Mouse (Mus musculus) embryonic facial prominence, embryonic 10.5 days (tissue): ENCODE results near the gene Adipor2. TPM values are rescaled to one million over a fixed set of nuclear protein-coding genes. Genes with fewer than 3 reads are reported as not detected.

Source experiments
- DNase-seq: peaks from one replicate; pipeline ENCODE4 v3.0.0-alpha.2; 2017; ENCODE audit warnings: low spot score
- H3K27ac ChIP-seq: fragments of 300-500 bp; sonication (generic); replicated peaks from 2 replicates; pipeline ENCODE4 v1.5.1; 2016; ENCODE audit warnings: mild to moderate bottlenecking
- H3K27me3 ChIP-seq: fragments of 300-500 bp; sonication (generic); replicated peaks from 2 replicates; pipeline ENCODE4 v1.6.1; 2016; ENCODE audit warnings: low read depth, mild to moderate bottlenecking; ENCODE audit not compliant: poor library complexity, severe bottlenecking
- H3K36me3 ChIP-seq: fragments of 300-500 bp; sonication (generic); replicated peaks from 2 replicates; pipeline ENCODE4 v1.6.1; 2016; ENCODE audit warnings: mild to moderate bottlenecking, moderate library complexity
- H3K4me1 ChIP-seq: fragments of 300-500 bp; sonication (generic); 2 replicates; pipeline ENCODE4 v1.6.1; 2016
- H3K4me3 ChIP-seq: fragments of 300-500 bp; sonication (generic); 2 replicates; pipeline ENCODE4 v1.5.1; 2016; ENCODE audit warnings: mild to moderate bottlenecking, moderate library complexity
- H3K9me3 ChIP-seq: fragments of 300-500 bp; sonication (generic); 2 replicates; pipeline ENCODE4 v1.6.1; 2016; ENCODE audit warnings: mild to moderate bottlenecking
- WGBS: fragments of 180-500 bp; shearing (Covaris S2); methylation state at CpG from one replicate; pipeline ENCODE4 v1.1.7; 2016; 5-methylcytosine and 5-hydroxymethylcytosine counted together
- polyA plus RNA-seq: library from polyadenylated mRNA; unstranded; fragments of >200 nt; fragmentation: Nextera tagmentation; extraction: Ambion mirVana; gene quantifications from 2 replicates; pipeline ENCODE4 v1.2.1, GENCODE M21; 2016

Adipor2 gene
- 30.9 and 32.0 TPM in 2 replicates for polyA plus RNA-seq

- Histone ChIP-seq H3K4me1 (peaks cover 27% of the 10 kb centered on the region), H3K27me3 (no peaks in the 10 kb centered on the region), H3K9me3 (no peaks in the 10 kb centered on the region), H3K27ac (peak within 1 kb of the TSS; percentile 80; the same call in 1 of the 2 replicates), H3K36me3 (no peaks in the 10 kb centered on the region), H3K4me3 (peak within 1 kb of the TSS; percentile 44)
- 5% methylated on average over 12 of the region's 12 CpGs for WGBS
- peak; percentile 63 for DNase-seq
Measured at GRCm38 (mm10) chr6:119417354-119417753, at the start of gene Adipor2. TSS of gene Adipor2 (minus strand) at chr6:119417704.

DNA sequence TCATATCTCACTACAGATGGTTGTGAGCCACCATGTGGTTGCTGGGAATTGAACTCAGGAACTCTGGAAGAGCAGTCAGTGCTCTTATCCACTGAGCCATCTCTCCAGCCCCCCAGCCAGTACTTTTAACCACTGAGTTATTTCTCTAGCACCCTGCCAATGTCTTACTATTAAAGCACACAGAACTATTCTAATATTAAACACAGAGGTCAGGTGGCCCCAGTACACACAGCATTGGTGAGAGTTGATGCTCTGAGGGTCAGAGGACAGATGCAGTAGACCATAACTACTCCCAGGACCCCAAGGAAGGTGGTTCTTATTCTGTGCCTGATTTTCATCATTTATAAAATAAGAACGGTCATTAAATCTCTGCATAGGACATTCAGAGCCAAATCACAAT is 48.7 kb upstream of the Adipor2 start:
- no peaks in the 10 kb centered on the region for H3K9me3 ChIP-seq
- H3K36me3 ChIP-seq, result no peaks in the 10 kb centered on the region
- H3K27ac ChIP-seq, result no peak overlapping the region
- no peak overlapping the region for H3K4me3 ChIP-seq
- WGBS, result 94% methylated on average over 1 of the region's 1 CpGs
- H3K4me1 ChIP-seq, result peaks cover 7% of the 10 kb centered on the region
- H3K27me3 ChIP-seq, result no peaks in the 10 kb centered on the region
- no peak for DNase-seq

GRCm38 (mm10) chr6:119460391-119460790 is 42.9 kb upstream of the Adipor2 start:
- no peak for DNase-seq
- 82% methylated on average over 5 of the region's 5 CpGs for WGBS
- Histone ChIP-seq H3K36me3 (no peaks in the 10 kb centered on the region), H3K4me3 (no peak overlapping the region), H3K27me3 (no peaks in the 10 kb centered on the region), H3K9me3 (no peaks in the 10 kb centered on the region), H3K27ac (no peak overlapping the region), H3K4me1 (no peaks in the 10 kb centered on the region; the same call in 1 of the 2 replicates)

DNA sequence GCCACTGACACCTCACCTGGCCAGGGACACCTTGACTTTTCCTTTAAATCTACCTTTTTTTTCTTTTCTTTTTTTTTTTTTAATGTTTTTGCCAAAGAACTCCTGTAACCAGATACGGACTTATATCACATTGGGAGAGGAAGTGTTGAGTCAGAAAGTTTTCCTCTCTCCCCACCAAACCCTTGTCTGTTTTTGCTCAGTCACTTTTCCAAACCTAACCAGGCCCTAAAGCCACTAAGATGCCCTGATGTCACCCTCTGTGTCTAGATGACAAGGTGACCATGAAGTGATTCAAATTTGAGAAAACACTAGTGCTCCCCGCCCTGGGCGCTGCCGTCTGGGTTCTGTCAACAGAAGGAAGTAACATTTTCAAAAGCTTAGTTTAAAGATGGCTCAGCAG is 41.5 kb upstream of the Adipor2 start:
- no peak for DNase-seq
- Histone ChIP-seq H3K27ac (no peak overlapping the region), H3K9me3 (no peaks in the 10 kb centered on the region), H3K4me1 (peaks cover 9% of the 10 kb centered on the region; the same call in 1 of the 2 replicates), H3K27me3 (no peaks in the 10 kb centered on the region), H3K4me3 (no peak overlapping the region), H3K36me3 (no peaks in the 10 kb centered on the region)
- 80% methylated on average over 4 of the region's 4 CpGs for WGBS

DNA sequence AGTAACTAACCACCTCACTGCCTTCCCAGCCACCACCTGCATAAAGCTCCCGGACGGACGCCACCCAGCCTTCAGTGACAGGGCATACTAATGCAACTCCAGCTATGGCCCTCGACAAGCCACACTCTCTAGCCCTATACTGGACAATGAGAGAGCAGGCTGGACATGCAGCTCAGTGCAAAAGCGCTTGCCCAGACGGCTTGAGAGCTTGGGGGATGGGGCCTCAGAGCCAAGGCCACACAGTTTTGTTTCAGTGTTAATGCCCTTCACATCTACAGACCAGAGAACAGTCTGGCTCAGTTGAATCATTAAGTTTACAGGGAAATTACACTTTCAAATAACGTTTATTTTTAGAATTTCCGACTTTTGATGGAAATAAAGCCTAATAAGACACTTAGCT is 40.7 kb upstream of the Adipor2 start:
- Histone ChIP-seq H3K36me3 (no peaks in the 10 kb centered on the region), H3K4me3 (no peak overlapping the region), H3K4me1 (peaks cover 9% of the 10 kb centered on the region; the same call in 1 of the 2 replicates), H3K27ac (no peak overlapping the region), H3K27me3 (no peaks in the 10 kb centered on the region), H3K9me3 (no peaks in the 10 kb centered on the region)
- 73% methylated on average over 8 of the region's 8 CpGs for WGBS
- no peak for DNase-seq

- peak; percentile 79 for DNase-seq
- H3K4me3 ChIP-seq, result peak overlapping the region; percentile 58
- peak overlapping the region; percentile 84 for H3K27ac ChIP-seq
- no peaks in the 10 kb centered on the region for H3K36me3 ChIP-seq
- peaks cover 58% of the 10 kb centered on the region for H3K4me1 ChIP-seq
- under 1% methylated on average over 15 of the region's 15 CpGs for WGBS
- H3K9me3 ChIP-seq, result no peaks in the 10 kb centered on the region
- peaks cover 16% of the 10 kb centered on the region for H3K27me3 ChIP-seq
Measured at GRCm38 (mm10) chr6:119451981-119452499, 34.5 kb upstream of the Adipor2 start.

DNA sequence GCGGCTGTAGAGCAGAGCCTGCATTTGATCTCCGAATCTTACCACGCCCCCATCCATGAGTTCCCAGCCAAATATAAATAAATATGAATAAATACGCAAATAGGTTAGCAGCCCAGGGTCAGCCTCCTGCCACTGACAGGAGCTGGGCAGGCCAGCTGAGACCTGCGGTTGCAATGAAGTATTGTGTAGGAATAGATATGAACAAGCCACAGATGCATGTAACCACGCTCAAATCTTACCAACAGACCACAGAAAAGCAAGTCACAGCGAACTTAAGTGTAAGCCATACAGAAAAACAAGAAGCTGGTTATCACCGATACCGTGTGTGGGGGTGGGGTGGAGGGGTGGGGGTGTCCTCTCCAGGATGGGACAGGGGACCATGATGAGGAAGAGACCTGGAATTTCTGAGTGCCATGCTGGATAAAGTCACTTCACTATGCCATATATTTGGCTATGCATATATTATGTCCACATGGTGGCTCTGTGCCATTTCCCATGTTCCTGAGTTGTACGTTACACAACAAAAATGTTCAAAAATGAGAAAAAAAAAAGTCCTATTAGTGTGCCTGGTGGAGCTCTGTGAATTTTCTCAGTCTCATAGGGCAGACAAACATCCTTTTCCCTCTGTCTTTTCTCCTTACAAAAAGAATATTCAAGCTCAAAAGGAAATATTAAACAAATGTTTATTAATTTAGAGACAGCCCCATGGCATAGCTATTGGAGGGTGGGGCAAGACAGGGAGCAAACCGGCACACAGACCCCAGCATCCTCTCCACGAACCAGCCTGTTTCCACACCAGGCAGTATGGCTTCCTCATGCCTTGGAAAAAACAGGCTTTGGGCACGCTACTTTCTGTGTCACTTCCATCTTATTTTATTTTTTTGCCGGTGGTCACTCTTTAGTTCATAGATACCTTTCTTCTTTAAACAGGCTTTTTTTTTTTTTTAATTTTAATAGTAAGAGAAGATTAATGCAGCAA is 33.8 kb upstream of the Adipor2 start:
- Histone ChIP-seq H3K27ac (peak overlapping the region; percentile 84; the same call in 1 of the 2 replicates), H3K27me3 (peaks cover 16% of the 10 kb centered on the region), H3K36me3 (0 out of 2 replicates have a peak, but pooled peaks cover 5% of the 10 kb centered on the region), H3K4me3 (peak overlapping the region; percentile 58), H3K9me3 (no peaks in the 10 kb centered on the region), H3K4me1 (peaks cover 58% of the 10 kb centered on the region)
- WGBS, result 40% methylated on average over 14 of the region's 14 CpGs
- no peak for DNase-seq

GRCm38 (mm10) chr6:119449060-119449499 is 31.6 kb upstream of the Adipor2 start:
- WGBS, result 4% methylated on average over 23 of the region's 23 CpGs
- peak overlapping the region; percentile 55 for H3K4me3 ChIP-seq
- H3K4me1 ChIP-seq, result peaks cover 50% of the 10 kb centered on the region
- DNase-seq, result peak; percentile 79
- peaks cover 16% of the 10 kb centered on the region for H3K27me3 ChIP-seq
- H3K27ac ChIP-seq, result peak overlapping the region; percentile 69; the same call in 1 of the 2 replicates
- no peaks in the 10 kb centered on the region for H3K9me3 ChIP-seq
- H3K36me3 ChIP-seq, result 0 out of 2 replicates have a peak, but pooled peaks cover 5% of the 10 kb centered on the region

DNA sequence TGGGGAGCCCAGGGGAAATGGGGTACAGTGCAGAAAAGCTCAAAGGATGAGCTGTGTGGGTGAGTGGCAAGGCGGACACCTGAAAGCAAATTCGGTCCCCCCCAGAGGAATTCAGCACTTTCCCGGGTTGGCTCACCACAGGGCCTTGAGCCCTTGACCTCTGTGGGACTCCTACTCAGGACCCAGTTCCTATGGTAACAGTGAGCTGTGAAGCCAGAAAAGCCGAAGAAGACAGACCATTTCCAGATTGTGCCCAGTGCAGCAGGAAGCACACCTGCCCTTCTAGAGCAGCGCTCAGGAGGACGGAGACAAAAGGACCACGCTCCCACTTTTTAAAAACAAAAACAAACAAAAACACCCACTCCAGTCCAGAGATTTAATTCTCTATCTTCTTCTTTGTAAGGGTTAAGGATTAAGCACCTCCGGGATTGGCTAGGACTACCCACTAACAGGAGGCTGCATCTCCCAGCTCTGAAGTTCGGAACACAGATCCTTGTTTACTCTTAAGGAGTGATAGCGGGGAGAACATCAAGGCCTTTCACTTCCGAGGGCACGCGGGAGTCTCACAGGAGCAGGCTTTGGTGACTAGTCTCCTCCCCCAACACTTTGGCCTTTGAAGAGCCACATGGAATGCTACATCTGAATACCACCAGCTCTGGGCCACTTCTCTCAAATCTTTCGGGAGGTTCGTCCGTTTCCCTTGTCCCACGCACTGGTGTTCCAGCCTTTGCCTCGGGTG is 31.0 kb upstream of the Adipor2 start:
- peak; percentile 46 for DNase-seq
- peak overlapping the region; percentile 69; the same call in 1 of the 2 replicates for H3K27ac ChIP-seq
- 0 out of 2 replicates have a peak, but pooled peaks cover 5% of the 10 kb centered on the region for H3K36me3 ChIP-seq
- peaks cover 16% of the 10 kb centered on the region for H3K27me3 ChIP-seq
- H3K4me3 ChIP-seq, result peak overlapping the region; percentile 55
- WGBS, result 5% methylated on average over 18 of the region's 18 CpGs
- no peaks in the 10 kb centered on the region for H3K9me3 ChIP-seq
- H3K4me1 ChIP-seq, result peaks cover 54% of the 10 kb centered on the region

DNA sequence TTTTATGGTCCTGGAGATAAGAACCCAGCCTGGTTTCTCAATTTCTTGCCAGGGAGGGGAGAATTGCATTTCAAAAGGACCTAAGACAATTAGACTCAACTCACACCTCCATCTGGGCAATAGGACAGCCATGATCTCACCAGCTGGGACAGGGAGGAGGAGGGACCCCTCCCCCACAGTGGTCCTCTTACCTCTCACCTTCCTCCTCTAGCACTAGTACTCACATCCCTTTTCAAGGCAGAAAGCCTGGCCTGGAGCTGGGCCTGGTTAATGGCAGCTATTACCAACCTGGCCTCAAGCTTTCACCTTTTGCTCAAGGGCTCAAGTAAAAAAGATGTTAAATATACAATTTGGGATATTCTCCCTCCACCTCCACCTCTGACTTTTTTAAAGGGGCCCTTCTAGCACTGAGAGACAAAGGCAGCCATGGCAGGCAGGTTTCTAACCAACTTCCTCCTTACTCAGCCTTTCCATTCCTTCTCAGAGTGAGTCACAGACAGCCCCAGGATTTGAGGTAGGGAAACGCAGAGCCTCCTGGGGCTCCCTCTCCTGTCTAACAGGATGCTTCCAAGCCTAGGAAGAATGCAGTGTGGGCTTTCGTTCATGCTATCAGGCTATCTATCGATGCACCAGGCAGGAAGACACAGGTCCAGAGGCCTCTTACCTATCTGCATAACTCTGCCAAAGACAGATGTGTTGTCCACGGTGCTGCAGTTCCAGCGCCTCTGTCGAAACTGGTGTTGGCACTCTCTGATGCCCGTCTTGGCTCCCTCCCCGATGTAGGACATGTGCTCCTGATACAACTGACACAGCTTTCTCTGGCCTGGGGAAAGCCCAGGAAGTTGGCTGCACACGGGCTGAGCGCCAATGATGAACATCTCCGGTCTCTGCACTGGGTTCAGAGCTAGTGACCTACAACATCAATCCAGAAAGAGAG is 28.4 kb upstream of the Adipor2 start:
- Histone ChIP-seq H3K36me3 (0 out of 2 replicates have a peak, but pooled peaks cover 5% of the 10 kb centered on the region), H3K4me3 (no peak overlapping the region), H3K27ac (no peak overlapping the region), H3K4me1 (peaks cover 33% of the 10 kb centered on the region), H3K9me3 (no peaks in the 10 kb centered on the region), H3K27me3 (peaks cover 15% of the 10 kb centered on the region)
- WGBS, result 74% methylated on average over 11 of the region's 11 CpGs
- DNase-seq, result no peak
